Mouse (Mus musculus): ENCODE measurements around the gene 3110021N24Rik.
"Not testable (repeated sequence)": the region's sequence is repeated elsewhere in the genome, so short reads cannot be mapped to it uniquely, and the experiment has no call there.

The 3110021N24Rik gene

GRCm38 (mm10) chr4:108719349-108719748, at the start of gene 3110021N24Rik:
TSS of gene 3110021N24Rik (plus strand) at chr4:108719649.
- no peak for ATAC-seq (ENCODE audit: insufficient number of reproducible peaks, low FRiP score, low TSS enrichment)

DNA sequence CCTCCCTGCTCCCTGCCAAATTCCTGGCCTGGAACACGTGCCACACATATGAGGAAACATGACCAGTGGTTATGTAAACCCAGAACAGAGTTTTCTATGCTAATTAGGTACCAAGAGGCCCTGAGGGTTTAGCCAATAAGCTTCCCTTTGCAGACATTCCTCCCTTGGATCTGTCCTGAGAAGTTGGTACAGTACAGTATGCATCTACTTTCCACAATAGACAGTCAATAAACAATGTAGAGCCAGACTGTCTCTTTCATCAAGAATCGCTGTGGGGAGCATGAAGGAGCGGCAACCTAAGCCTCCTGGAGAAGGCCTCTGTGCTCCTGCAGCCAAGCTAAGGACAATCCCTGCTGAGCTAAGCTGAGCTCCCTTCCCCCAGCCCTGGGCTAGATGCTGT, 33.3 kb upstream of the 3110021N24Rik start:
- no peak for ATAC-seq (ENCODE audit: insufficient number of reproducible peaks, low FRiP score, low TSS enrichment)

DNA sequence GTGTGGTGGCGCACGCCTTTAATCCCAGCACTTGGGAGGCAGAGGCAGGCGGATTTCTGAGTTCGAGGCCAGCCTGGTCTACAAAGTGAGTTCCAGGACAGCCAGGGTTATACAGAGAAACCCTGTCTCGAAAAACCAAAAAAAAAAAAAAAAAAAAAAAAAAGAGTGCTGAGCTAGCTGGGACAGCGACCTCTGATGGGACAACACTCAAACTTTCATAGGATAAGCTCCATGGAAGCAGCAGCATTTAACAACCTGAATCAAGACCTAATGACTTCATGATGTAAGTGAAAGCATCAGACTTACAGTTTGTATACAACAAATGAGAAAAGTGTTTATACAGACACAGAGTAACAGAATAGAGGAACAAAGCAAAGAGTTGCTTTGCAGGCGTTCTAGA, 32.4 kb upstream of the 3110021N24Rik start:
- ATAC-seq (ENCODE audit: insufficient number of reproducible peaks, low FRiP score, low TSS enrichment): not testable (repeated sequence)

GRCm38 (mm10) chr4:108690479-108690878, 29.0 kb upstream of the 3110021N24Rik start:
- ATAC-seq (ENCODE audit: insufficient number of reproducible peaks, low FRiP score, low TSS enrichment): no peak

DNA sequence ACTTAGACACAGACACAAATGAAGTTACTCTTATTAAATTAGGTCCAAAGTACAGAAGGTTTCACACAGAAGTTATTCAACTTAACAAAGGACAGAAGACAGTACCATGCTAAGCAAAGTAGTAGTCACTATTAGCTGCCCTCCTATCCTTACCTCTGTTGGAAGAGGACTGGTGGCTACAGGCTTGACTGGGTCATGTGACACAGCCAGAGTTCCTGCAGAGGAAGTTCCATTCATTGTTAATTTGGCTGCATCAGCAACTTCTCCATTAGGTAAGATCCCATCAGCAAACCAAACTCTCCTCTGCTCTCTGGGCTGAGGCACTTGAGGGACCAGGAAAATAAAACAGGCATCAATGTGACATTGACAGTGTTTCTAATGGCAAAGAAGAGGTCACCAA, 28.0 kb upstream of the 3110021N24Rik start:
- no peak for ATAC-seq (ENCODE audit: insufficient number of reproducible peaks, low FRiP score, low TSS enrichment)

DNA sequence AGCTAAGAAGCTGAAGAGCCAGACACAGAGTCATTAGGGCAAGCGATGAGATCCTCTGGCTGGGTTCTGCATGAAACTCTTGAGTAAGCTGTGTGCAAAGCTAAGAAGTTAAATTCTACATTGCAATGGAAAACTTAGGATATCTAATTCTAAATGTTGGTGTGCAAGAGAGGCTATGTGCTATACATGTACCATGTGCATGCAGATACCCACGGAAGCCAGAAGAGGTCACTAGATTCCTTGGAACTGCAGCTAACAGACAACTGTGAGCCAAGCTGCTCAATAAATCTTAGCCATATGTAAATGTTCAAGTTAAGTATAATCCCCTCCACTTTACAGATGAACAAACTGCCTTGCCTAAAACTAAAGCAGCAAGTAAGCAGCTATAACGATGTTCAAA, 22.5 kb upstream of the 3110021N24Rik start:
- no peak for ATAC-seq (ENCODE audit: insufficient number of reproducible peaks, low FRiP score, low TSS enrichment)

GRCm38 (mm10) chr4:108708209-108708608, 11.2 kb upstream of the 3110021N24Rik start:
- ATAC-seq (ENCODE audit: insufficient number of reproducible peaks, low FRiP score, low TSS enrichment): no peak

DNA sequence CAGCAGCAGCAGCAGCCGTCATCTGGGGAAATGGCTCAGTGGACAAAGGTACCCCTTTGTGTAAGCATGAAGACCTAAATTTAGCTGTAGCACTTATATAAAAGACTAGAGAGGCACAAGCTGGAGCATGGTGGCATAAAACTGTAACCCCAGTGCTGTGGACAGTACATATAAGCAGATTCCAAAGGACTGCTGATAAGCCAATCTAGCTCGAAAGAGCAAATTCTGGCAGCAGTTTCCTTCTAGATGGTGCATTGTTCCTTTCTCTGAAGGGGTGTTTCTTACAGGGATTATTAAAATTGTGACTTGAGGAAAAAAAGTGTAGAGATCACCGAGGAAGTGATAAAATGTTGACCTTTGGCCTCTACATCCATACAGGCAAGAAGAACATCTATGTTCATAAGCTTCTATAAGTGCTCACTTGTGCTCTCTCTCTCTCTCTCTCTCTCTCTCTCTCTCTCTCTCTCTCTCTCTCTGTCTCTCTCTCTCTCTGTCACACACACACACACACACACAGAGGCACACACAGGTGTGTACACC, 1.9 kb downstream of the 3110021N24Rik start:
- ATAC-seq (ENCODE audit: insufficient number of reproducible peaks, low FRiP score, low TSS enrichment): no peak

DNA sequence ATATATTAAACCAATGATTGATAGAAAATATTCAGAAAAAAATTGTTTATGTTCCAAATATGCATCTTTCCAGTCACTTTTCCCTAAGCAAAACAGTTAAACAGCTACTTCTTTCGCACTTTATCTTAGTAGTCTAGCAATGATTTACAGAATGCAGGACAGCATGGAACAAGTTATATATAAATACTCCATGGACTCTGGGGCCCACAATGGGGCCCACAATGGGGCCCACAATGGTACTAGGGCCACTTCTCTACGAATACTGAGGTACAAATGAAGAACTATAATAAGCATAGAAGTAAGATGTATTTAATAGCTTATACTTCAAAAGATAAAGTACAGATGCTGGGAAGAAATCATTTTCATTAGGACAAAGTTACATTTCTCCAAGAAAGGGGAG, 4.7 kb downstream of the 3110021N24Rik start:
- no peak for ATAC-seq (ENCODE audit: insufficient number of reproducible peaks, low FRiP score, low TSS enrichment)

GRCm38 (mm10) chr4:108730450-108730849, 11.0 kb downstream of the 3110021N24Rik start:
- ATAC-seq (ENCODE audit: insufficient number of reproducible peaks, low FRiP score, low TSS enrichment): no peak

DNA sequence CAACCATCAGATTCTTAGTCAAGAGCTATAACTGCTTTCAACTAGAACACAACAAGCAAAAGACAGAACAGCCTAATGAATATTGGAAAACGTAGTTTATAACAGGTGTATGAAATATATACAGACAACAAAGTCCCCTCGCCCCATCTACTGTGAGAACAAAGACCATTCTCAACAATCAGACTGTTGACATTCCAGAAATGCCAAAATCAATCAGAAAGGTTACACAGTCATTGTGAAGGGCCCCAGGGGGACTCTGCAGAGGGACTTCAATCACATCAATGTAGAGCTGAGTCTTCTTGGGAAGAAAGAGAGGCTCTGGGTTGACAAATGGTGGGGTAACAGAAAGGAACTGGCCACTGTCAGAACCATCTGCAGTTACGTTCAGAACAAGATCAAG, 12.1 kb downstream of the 3110021N24Rik start:
- ATAC-seq (ENCODE audit: insufficient number of reproducible peaks, low FRiP score, low TSS enrichment): no peak

- ATAC-seq (ENCODE audit: insufficient number of reproducible peaks, low FRiP score, low TSS enrichment): no peak
Observed at GRCm38 (mm10) chr4:108746160-108746873, 26.9 kb downstream of the 3110021N24Rik start.

DNA sequence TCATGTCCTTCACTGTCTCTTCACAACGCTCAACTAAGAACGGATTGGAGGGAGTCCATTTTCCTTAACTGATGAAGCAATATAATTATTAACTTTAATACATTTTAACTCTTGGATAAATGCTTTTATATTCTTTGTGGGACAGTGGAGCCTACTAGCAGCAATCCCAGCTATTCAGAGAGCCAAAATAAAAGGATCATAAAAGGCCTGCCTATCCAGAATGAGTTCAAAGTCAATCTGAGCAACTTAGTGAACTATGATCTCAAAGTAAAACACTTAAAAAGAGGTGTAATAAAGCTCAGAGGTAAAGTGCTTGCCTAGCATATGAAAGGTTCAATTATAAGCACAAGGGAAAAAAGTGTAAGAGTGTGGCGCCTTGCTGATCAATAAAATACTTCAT, 40.1 kb downstream of the 3110021N24Rik start:
- ATAC-seq (ENCODE audit: insufficient number of reproducible peaks, low FRiP score, low TSS enrichment): no peak

DNA sequence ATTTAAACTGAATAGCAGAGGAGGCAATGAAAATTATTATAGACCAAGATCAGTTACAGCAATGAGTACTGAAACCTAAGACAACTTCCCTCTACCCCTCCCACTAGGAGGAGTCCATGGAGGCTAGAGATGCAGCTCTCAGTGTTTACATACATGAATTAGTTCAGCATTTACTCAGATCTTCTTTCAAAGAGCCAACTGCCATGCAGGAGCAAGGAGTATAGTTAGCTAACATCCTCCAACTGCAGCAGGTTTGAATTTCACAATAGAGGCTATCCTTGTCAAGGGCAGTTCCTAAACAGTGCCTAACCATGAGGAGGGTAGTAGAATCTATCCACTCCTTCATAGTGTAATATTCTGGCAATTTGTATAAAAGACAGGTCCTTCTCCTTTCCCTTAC, 49.1 kb downstream of the 3110021N24Rik start:
- no peak for ATAC-seq (ENCODE audit: insufficient number of reproducible peaks, low FRiP score, low TSS enrichment)

DNA sequence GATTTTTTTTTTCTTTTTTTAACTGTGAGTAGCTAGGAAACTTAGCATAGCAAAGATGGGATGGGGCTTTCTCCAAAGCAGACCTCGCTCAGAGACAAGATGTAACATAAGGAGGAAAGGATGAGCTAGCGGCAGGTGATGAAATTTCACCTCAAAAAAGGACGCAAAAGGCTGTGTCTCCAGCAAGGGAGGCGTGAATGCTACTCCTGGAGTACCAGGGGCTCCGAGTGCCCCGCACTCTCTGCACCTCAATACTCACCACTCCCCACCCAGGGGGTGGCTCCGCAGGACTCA, 60.3 kb downstream of the 3110021N24Rik start:
- peak; percentile 50 for ATAC-seq (ENCODE audit: insufficient number of reproducible peaks, low FRiP score, low TSS enrichment)

GRCm38 (mm10) chr4:108780057-108780863, 60.8 kb downstream of the 3110021N24Rik start, which contains the start of gene Zfyve9:
TSS of gene Zfyve9 (minus strand) at chr4:108780798.
- ATAC-seq (ENCODE audit: insufficient number of reproducible peaks, low FRiP score, low TSS enrichment): peak; percentile 82

DNA sequence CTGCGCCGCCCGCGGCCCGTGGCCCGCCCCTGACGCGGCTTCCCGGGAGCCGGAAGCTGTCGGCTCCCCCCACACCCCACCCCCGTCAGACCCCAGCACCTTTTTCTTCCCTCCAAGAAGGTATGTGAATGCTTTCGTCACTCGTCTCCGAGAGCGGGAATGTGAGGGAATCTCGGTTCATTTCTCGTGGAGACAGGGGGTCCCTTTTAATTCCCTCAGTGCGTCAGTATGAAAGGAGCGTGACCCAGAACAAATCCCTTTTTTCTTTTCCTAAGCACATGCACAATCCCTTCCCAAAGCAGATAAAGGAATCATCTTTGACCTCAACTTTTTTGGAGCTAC, 61.4 kb downstream of the 3110021N24Rik start:
- no peak for ATAC-seq (ENCODE audit: insufficient number of reproducible peaks, low FRiP score, low TSS enrichment)

DNA sequence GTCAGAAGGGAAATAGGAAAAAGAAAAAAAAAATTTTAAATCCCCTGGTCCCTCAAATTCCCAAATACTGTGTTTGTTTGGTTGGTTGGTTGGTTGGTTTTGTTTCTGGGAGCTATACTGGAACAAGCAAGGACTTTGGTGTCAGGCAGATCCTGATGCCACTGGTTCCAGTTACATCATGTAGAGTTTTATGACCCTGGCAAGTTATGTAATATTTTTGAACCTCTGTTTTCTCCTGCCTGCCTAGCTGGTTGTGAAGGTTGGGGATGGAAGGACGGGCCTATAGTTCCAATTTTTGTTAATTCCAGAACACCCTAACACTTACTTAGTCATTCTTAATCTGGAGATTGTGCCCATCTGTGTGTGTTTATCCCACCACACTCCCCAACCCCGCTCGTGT, 62.1 kb downstream of the 3110021N24Rik start:
- no peak for ATAC-seq (ENCODE audit: insufficient number of reproducible peaks, low FRiP score, low TSS enrichment)

DNA sequence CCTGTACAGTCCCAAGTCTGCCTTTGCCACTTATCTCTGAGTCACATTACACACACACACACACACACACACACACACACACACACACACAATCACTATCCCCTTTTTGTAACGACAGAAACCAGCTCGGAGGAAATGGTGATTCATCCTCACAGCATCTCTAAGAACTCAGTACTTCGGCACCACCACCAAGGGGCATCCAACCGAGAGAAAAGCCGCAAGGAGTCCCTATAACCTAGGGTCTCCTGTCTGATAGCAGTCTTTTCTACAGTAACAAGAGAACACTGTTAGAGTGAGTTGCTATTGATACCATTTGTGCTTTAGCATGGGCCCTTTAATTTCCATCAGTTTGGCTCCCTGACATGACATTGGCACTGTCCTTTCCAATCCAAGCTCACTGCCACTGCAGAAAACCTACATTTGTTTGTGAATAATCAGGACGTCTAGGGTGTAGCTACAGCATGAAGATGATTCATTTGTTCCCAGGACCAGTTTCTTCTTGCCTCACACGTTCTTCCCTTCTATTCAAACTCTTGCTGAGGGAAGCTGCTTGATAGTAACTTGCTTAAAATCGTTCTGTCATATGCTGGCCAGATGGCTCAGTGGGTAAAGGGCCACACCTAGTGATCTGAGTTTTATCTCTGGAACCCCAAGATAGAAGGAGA, 63.1 kb downstream of the 3110021N24Rik start:
- ATAC-seq (ENCODE audit: insufficient number of reproducible peaks, low FRiP score, low TSS enrichment): no peak

DNA sequence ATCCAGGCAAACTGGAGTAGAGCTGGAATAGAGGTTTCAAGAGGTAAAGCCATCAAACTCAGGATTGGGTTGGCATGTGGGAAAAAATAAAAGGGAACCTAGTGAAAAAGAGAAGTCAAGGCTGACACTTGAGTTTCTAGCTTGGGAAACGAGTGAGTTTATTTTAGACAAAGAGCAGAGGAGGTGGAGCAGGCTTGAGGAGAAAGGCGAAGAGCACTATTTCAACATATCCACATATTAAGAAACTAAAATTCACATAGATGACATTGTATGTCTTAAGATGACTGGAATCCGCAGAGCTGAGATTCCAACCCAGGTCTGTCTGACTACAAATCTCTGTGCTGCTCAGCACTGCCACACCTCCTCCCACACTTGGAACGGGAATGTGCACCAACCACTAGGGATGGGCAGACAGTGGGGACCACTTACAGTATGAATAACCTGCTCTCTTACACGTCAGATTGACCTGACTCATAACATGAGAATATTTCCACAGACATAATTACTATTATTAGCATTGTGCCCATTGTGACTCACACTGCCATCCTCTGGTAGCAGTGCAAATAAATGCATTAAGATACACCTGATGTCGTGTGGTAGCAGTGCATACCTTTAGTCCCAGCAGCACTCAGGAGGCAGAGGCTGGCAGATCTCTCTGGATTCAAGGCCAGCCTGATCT, 69.9 kb downstream of the 3110021N24Rik start:
- ATAC-seq (ENCODE audit: insufficient number of reproducible peaks, low FRiP score, low TSS enrichment): no peak

DNA sequence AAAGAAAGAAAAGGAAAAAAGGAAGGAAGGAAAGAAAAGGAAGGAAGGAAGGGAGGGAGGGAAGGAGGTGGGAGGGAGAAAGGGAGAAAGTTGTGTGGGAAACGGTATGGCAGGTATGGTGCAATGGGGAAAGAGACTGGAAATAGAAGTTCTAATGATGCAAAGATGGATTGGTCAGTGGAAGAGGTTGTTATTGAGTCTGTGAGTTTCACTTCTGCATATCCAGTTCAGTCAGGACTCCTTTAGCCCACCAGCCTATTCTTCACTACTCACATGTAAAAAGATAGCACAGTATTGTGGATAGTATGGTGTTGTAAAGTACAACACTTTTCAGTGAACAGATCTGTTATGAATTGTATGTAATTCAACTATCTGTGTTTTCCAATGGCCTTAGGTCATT, 71.1 kb downstream of the 3110021N24Rik start:
- no peak for ATAC-seq (ENCODE audit: insufficient number of reproducible peaks, low FRiP score, low TSS enrichment)

Data from cerebellum, adult (tissue).